21 mouse cellular contexts compared by ENCODE assay signal in the genomic region with DNA sequence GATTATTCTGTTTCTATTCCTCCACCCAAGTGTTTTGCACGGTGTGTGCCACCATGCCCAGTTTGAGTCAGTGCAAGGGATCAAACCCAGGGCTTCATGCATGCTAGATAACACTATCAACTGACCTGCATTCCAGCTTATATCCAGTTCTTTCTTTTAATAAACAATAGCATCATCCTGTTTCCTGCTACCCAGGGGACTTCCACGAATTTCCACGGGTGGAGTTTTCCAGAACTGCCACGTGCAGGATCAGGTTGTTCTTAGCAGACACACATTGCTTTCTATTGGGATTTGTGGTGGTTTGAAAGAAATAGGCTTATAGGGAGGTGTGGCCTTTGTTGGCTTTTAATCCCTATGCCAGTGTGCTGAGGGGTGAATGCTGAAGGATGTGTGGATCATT. TPM values are rescaled to one million over a fixed set of nuclear protein-coding genes. Genes with fewer than 3 reads are reported as not detected.
DNase-seq lines count a peak whose midpoint lies in the region; ATAC-seq lines count a peak whose summit lies in the region.
"Had no signal": no experiment of that assay in that cellular context is flagged by ENCODE, and none has a peak within 500 bp of the region (broad histone marks: within the 10 kb centered on the region; RNA-seq: fewer than 3 reads in every experiment).

No protein-coding gene starts in this region.

- H3K4me1 ChIP-seq in kidney, embryonic 15.5 days: peaks cover 20% of the 10 kb centered on the region

- H3K27me3 ChIP-seq in kidney, embryonic 15.5 days: no peaks in the 10 kb centered on the region
- H3K27me3 ChIP-seq: embryonic facial prominence, embryonic 13.5 days; embryonic facial prominence, embryonic 15.5 days; forebrain, embryonic 12.5 days had no signal

- H3K9ac ChIP-seq in kidney, embryonic 15.5 days: no peak overlapping the region
- H3K9ac ChIP-seq: embryonic facial prominence, embryonic 13.5 days had no signal

- H3K36me3 ChIP-seq in kidney, embryonic 15.5 days: no peaks in the 10 kb centered on the region
- H3K36me3 ChIP-seq: embryonic facial prominence, embryonic 13.5 days; embryonic facial prominence, embryonic 15.5 days; forebrain, embryonic 10.5 days; forebrain, embryonic 12.5 days had no signal

- H3K4me3 ChIP-seq in kidney, embryonic 15.5 days (replicated peaks): no peak overlapping the region
- H3K4me3 ChIP-seq: embryonic facial prominence, embryonic 15.5 days; erythroblast, embryonic 14.5 days had no signal

- H3K9me3 ChIP-seq in kidney, embryonic 15.5 days (replicated peaks): no peaks in the 10 kb centered on the region
- H3K9me3 ChIP-seq: embryonic facial prominence, embryonic 13.5 days; embryonic facial prominence, embryonic 15.5 days; forebrain, embryonic 10.5 days; forebrain, embryonic 12.5 days had no signal

- DNase-seq in kidney, adult 11 months: no peak
- peak; percentile 38 for DNase-seq in lung, postnatal 36 days
- no peak for DNase-seq in lung, postnatal 4 days
- DNase-seq: adrenal gland, adult 2 months; adrenal gland, postnatal 10 days; adrenal gland, postnatal 25 days; cerebellum, adult 11 months; cerebellum, adult 18-20 months; cerebellum, adult 8-10 months; cerebellum, adult 9-11 months; cerebellum, postnatal 14 days; cerebellum, postnatal 36 days; embryo, embryonic 11 days had no signal

- 0 out of 2 replicates have a peak overlapping the region, but pooled peaks have one; percentile 98 for H3K27ac ChIP-seq in kidney, embryonic 15.5 days

- ATAC-seq in kidney, embryonic 15.5 days (replicated peaks; ENCODE audit: low FRiP score): no peak
- ATAC-seq: forebrain, embryonic 14.5 days; forebrain, embryonic 16.5 days had no signal

- no peak overlapping the region for H3K4me2 ChIP-seq in kidney, embryonic 15.5 days

- 86% methylated on average over 4 of the region's 4 CpGs for WGBS in kidney, embryonic 15.5 days

RNA-seq across cellular contexts. Expression of gene Rps6ka1, which starts 24.4 kb away (rescaled TPM):
- 44.5 and 47.5 TPM in 2 replicates for polyA plus RNA-seq in kidney, embryonic 15.5 days (2015; fragmentation: Nextera tagmentation; extraction: Ambion mirVana)

RNA-seq across cellular contexts. Expression of gene Hmgn2, which starts 56.5 kb away (rescaled TPM):
- 2,667 and 2,783 TPM in 2 replicates for polyA plus RNA-seq in kidney, embryonic 15.5 days (2015; fragmentation: Nextera tagmentation; extraction: Ambion mirVana)
